8 mouse cellular contexts compared by ENCODE assay signal in the genomic region with DNA sequence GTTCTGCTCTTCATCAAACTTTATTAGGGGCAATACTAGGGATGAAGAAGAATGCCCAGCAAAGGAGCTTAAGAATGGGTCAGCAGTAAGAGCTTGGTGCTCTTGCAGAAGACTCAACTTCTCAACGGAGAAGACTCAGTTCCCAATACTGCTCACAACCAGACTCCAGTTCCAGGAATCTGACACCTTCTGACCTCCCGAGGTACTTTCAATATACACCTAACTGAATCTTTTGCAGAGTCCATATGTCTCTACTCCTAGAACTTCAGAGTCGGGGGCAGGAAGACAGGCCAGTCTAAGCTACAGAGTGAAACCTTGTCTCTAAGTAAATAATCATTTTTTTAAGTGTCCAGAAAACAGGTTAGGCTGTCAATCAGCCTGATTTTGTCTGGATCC. TPM values are rescaled to one million over a fixed set of nuclear protein-coding genes. Genes with fewer than 3 reads are reported as not detected.
A peak's percentile ranks its signal among the peaks of the same experiment; 100 is the strongest.
DNase-seq lines count a peak whose midpoint lies in the region; ATAC-seq and TF ChIP-seq lines count a peak whose summit lies in the region.

No protein-coding gene starts in this region.

- H3K27ac ChIP-seq in embryonic fibroblast, embryonic 13.5 days (ENCODE audit: insufficient read depth, low read length), result peak overlapping the region; percentile 67
- peak overlapping the region; percentile 91; the same call in 1 of the 2 replicates for H3K27ac ChIP-seq in limb, embryonic 14.5 days (replicated peaks; ENCODE audit: low read depth, low read length)
- H3K27ac ChIP-seq in stomach, embryonic 15.5 days, result peak overlapping the region; percentile 17; the same call in 1 of the 2 replicates

- H3K36me3 ChIP-seq in limb, embryonic 14.5 days (ENCODE audit: control insufficient read depth, insufficient read depth, low read length), result peaks cover 3% of the 10 kb centered on the region; the same call in 1 of the 2 replicates
- H3K36me3 ChIP-seq in stomach, embryonic 15.5 days, result peaks cover 8% of the 10 kb centered on the region; the same call in 1 of the 2 replicates

- H3K4me1 ChIP-seq in lung, adult 2 months (ENCODE audit: control insufficient read depth, insufficient read depth, low read length), result peaks cover 12% of the 10 kb centered on the region; the same call in 1 of the 2 replicates
- peaks cover 14% of the 10 kb centered on the region for H3K4me1 ChIP-seq in embryonic fibroblast, embryonic 13.5 days (ENCODE audit: control insufficient read depth, insufficient read depth, low read length)
- peaks cover 10% of the 10 kb centered on the region for H3K4me1 ChIP-seq in limb, embryonic 14.5 days (ENCODE audit: control insufficient read depth, insufficient read depth, low read length)
- H3K4me1 ChIP-seq in stomach, embryonic 15.5 days, result peaks cover 21% of the 10 kb centered on the region; the same call in 1 of the 2 replicates

- DNase-seq in lung, adult 2 months, result no peak
- DNase-seq in lung, postnatal 4 days, result no peak
- DNase-seq in limb, embryonic 14.5 days (ENCODE audit: low spot score), result no peak
- DNase-seq in adrenal gland, adult 18-20 months (ENCODE audit: low spot score in 2 of 2), result no peak
- no peak for DNase-seq in embryo, embryonic 10 days (ENCODE audit: low spot score)
- no peak for DNase-seq in gastrocnemius, adult 8-10 months (ENCODE audit: low spot score in 2 of 2)

- no peak for TF ChIP-seq POLR2A in lung, adult 2 months (IDR thresholded peaks at IDR 0.05; ENCODE audit: borderline replicate concordance, extremely low read depth, low read depth, low read length)
- no peak for TF ChIP-seq POLR2A in embryonic fibroblast, embryonic 13.5 days (IDR thresholded peaks at IDR 0.05; ENCODE audit: low read depth, low read length)
- no peak for TF ChIP-seq POLR2A in limb, embryonic 14.5 days (IDR thresholded peaks at IDR 0.05; ENCODE audit: borderline replicate concordance, extremely low read depth, insufficient read depth, insufficient read length)

- H3K4me3 ChIP-seq in lung, adult 2 months (replicated peaks; ENCODE audit: extremely low read depth, low read depth, low read length), result peak overlapping the region; percentile 29
- peak overlapping the region; percentile 85 for H3K4me3 ChIP-seq in embryonic fibroblast, embryonic 13.5 days (ENCODE audit: insufficient read depth, low read length)
- peak overlapping the region; percentile 87 for H3K4me3 ChIP-seq in limb, embryonic 14.5 days (replicated peaks; ENCODE audit: low read length)
- H3K4me3 ChIP-seq in stomach, embryonic 15.5 days (replicated peaks), result peak overlapping the region; percentile 84

- H3K9me3 ChIP-seq in limb, embryonic 14.5 days (ENCODE audit: control insufficient read depth, low read length), result 0 out of 2 replicates have a peak, but pooled peaks cover 7% of the 10 kb centered on the region
- no peaks in the 10 kb centered on the region for H3K9me3 ChIP-seq in stomach, embryonic 15.5 days

- H3K27me3 ChIP-seq in limb, embryonic 14.5 days (ENCODE audit: control insufficient read depth, insufficient read depth, low read length), result no peaks in the 10 kb centered on the region
- H3K27me3 ChIP-seq in stomach, embryonic 15.5 days (replicated peaks), result no peaks in the 10 kb centered on the region

- TF ChIP-seq CTCF in lung, adult 2 months (IDR thresholded peaks at IDR 0.05; ENCODE audit: insufficient read depth, low read length), result no peak
- TF ChIP-seq CTCF in embryonic fibroblast, embryonic 13.5 days (IDR thresholded peaks at IDR 0.05; ENCODE audit: borderline replicate concordance, insufficient read depth, low read length), result no peak

- peak overlapping the region; percentile 97 for H3K9ac ChIP-seq in limb, embryonic 14.5 days (ENCODE audit: low read depth, low read length, severe bottlenecking)
- H3K9ac ChIP-seq in stomach, embryonic 15.5 days, result peak overlapping the region; percentile 87; the same call in 1 of the 2 replicates

- H3K4me2 ChIP-seq in limb, embryonic 14.5 days (replicated peaks; ENCODE audit: low read depth, low read length, severe bottlenecking), result peak overlapping the region; percentile 59
- H3K4me2 ChIP-seq in stomach, embryonic 15.5 days, result peak overlapping the region; percentile 70

- WGBS in lung, adult 2 months, result 2% methylated on average over 3 of the region's 3 CpGs
- WGBS in limb, embryonic 14.5 days, result 6% methylated on average over 3 of the region's 3 CpGs
- under 1% methylated on average over 3 of the region's 3 CpGs for WGBS in stomach, embryonic 15.5 days

- ATAC-seq in limb, embryonic 14.5 days (ENCODE audit: low FRiP score, low read depth), result no peak
- no peak for ATAC-seq in stomach, embryonic 15.5 days (ENCODE audit: insufficient read depth, low FRiP score, low read depth)

RNA-seq across cellular contexts. Expression of gene Wtip, which starts 1.1 kb away (rescaled TPM):
- polyA plus RNA-seq in lung, adult 2 months (2012; rRNA removed), result 41.1 and 41.2 TPM in 2 replicates
- polyA plus RNA-seq in embryonic fibroblast, embryonic 13.5 days (2011; ENCODE audit: insufficient read length, low read depth, missing spikeins), result 32.7 and 33.2 TPM in 2 replicates
- 62.4 and 77.4 TPM in 2 replicates for polyA plus RNA-seq in limb, embryonic 14.5 days (2012; rRNA removed)
- 8.6 and 10.8 TPM in 2 replicates for polyA plus RNA-seq in limb, embryonic 14.5 days (2014; fragmentation: Nextera tagmentation; extraction: Ambion mirVana)
- 6.8 and 7.2 TPM in 2 replicates for polyA plus RNA-seq in stomach, embryonic 15.5 days (2015; fragmentation: Nextera tagmentation; extraction: Ambion mirVana)
- 10 to 100 TPM; 17.8 to 22.0 TPM for total RNA-seq in adrenal gland, adult 18-20 months (2021)
- total RNA-seq in gastrocnemius, adult 8-10 months (2022), result 1 to 10 TPM; 2.4 to 4.5 (median 2.4) TPM

RNA-seq across cellular contexts. Expression of gene Scgb1b30, which starts 36.7 kb away (rescaled TPM):
- not detected in 2 replicates for polyA plus RNA-seq in lung, adult 2 months (2012; rRNA removed)
- polyA plus RNA-seq in embryonic fibroblast, embryonic 13.5 days (2011; ENCODE audit: insufficient read length, low read depth, missing spikeins), result not detected in 2 replicates
- polyA plus RNA-seq in limb, embryonic 14.5 days (2012; rRNA removed), result not detected in 2 replicates
- not detected in 2 replicates for polyA plus RNA-seq in limb, embryonic 14.5 days (2014; fragmentation: Nextera tagmentation; extraction: Ambion mirVana)
- polyA plus RNA-seq in stomach, embryonic 15.5 days (2015; fragmentation: Nextera tagmentation; extraction: Ambion mirVana), result not detected in 2 replicates
- total RNA-seq in adrenal gland, adult 18-20 months (2021), result not detected
- total RNA-seq in gastrocnemius, adult 8-10 months (2022), result not detected

RNA-seq across cellular contexts. Expression of gene Uba2, which starts 37.4 kb away (rescaled TPM):
- polyA plus RNA-seq in lung, adult 2 months (2012; rRNA removed), result 23.9 and 42.1 TPM in 2 replicates
- 108 and 123 TPM in 2 replicates for polyA plus RNA-seq in embryonic fibroblast, embryonic 13.5 days (2011; ENCODE audit: insufficient read length, low read depth, missing spikeins)
- polyA plus RNA-seq in limb, embryonic 14.5 days (2012; rRNA removed), result 132 and 147 TPM in 2 replicates
- polyA plus RNA-seq in limb, embryonic 14.5 days (2014; fragmentation: Nextera tagmentation; extraction: Ambion mirVana), result 182 and 195 TPM in 2 replicates
- polyA plus RNA-seq in stomach, embryonic 15.5 days (2015; fragmentation: Nextera tagmentation; extraction: Ambion mirVana), result 175 and 181 TPM in 2 replicates
- total RNA-seq in adrenal gland, adult 18-20 months (2021), result 10 to 100 TPM; 58.7 to 62.7 TPM
- 10 to 100 TPM; 33.2 to 42.5 (median 37.5) TPM for total RNA-seq in gastrocnemius, adult 8-10 months (2022)

Comparison
In these comparisons a context has a peak if more than half of its experiments do, and no peak if none do; other contexts are left out.
1. H3K4me3 ChIP-seq: peak in every context shown above with its lines; median percentile 87 in limb, embryonic 14.5 days; 85 in embryonic fibroblast, embryonic 13.5 days; 84 in stomach, embryonic 15.5 days; 29 in lung, adult 2 months.
2. H3K27ac ChIP-seq: peak in every context shown above with its lines; median percentile 91 in limb, embryonic 14.5 days; 67 in embryonic fibroblast, embryonic 13.5 days; 17 in stomach, embryonic 15.5 days.